Mouse (Mus musculus) CD8-positive naive resting alpha-beta T cell, adult 2 months (primary cell): ENCODE data around the gene Adam22.
"Not testable (repeated sequence)": the region's sequence is repeated elsewhere in the genome, so short reads cannot be mapped to it uniquely, and the experiment has no call there.

ENCODE experiments used
- DNase-seq, 2 experiments: peaks; one replicate each; pipeline ENCODE4 v3.0.0; 2022; ENCODE audit warnings: low read depth in 2 of 2, low spot score in 2 of 2

The Adam22 gene

GRCm38 (mm10) chr5:8327645-8328269 lies 40.2 kb downstream of the Adam22 start:
- DNase-seq: no peak

- no peak for DNase-seq
Measured at GRCm38 (mm10) chr5:8326671-8327070, 41.3 kb downstream of the Adam22 start.

GRCm38 (mm10) chr5:8312324-8312723 lies 55.6 kb downstream of the Adam22 start:
- DNase-seq: no peak

GRCm38 (mm10) chr5:8310907-8311306 lies 57.1 kb downstream of the Adam22 start:
- no peak for DNase-seq

GRCm38 (mm10) chr5:8297719-8298419 lies 70.1 kb downstream of the Adam22 start:
- DNase-seq: no peak

- no peak for DNase-seq
Measured at GRCm38 (mm10) chr5:8293287-8293686, 74.7 kb downstream of the Adam22 start.

- DNase-seq: no peak
Measured at GRCm38 (mm10) chr5:8291496-8291895, 76.5 kb downstream of the Adam22 start.

- no peak for DNase-seq
Measured at GRCm38 (mm10) chr5:8289678-8290614, 78.0 kb downstream of the Adam22 start.

GRCm38 (mm10) chr5:8284123-8284522 lies 83.8 kb downstream of the Adam22 start:
- DNase-seq: no peak

GRCm38 (mm10) chr5:8276141-8276540 lies 91.8 kb downstream of the Adam22 start:
- DNase-seq: no peak

GRCm38 (mm10) chr5:8257366-8257765 lies 110.6 kb downstream of the Adam22 start:
- no peak for DNase-seq

GRCm38 (mm10) chr5:8256487-8256886 lies 111.5 kb downstream of the Adam22 start:
- DNase-seq: no peak

- DNase-seq: no peak
Measured at GRCm38 (mm10) chr5:8244696-8245095, 123.3 kb downstream of the Adam22 start.

- no peak for DNase-seq
Measured at GRCm38 (mm10) chr5:8243064-8243615, 124.8 kb downstream of the Adam22 start.

- DNase-seq: no peak
Measured at GRCm38 (mm10) chr5:8242660-8243059, 125.3 kb downstream of the Adam22 start.

- DNase-seq: no peak
Measured at GRCm38 (mm10) chr5:8227073-8227472, 140.9 kb downstream of the Adam22 start.

- no peak for DNase-seq
Measured at GRCm38 (mm10) chr5:8224321-8224705, 143.6 kb downstream of the Adam22 start.

GRCm38 (mm10) chr5:8223597-8224320 lies 144.2 kb downstream of the Adam22 start:
- DNase-seq: no peak

GRCm38 (mm10) chr5:8221630-8222029 lies 146.3 kb downstream of the Adam22 start:
- DNase-seq: no peak

- DNase-seq: no peak
Measured at GRCm38 (mm10) chr5:8215841-8216240, 152.1 kb downstream of the Adam22 start.

- DNase-seq: not testable (repeated sequence)
Measured at GRCm38 (mm10) chr5:8184992-8185391, 183.0 kb downstream of the Adam22 start.
